Mouse (Mus musculus) cerebellum, postnatal 10 days (tissue): ENCODE measurements at regions not wholly inside any gene's neighbourhood (a gene's known extent, or its start where the extent isn't known, plus 50 kb on each side); places are given as distances from the start of the nearest gene placed in this dataset.
A peak's percentile ranks its signal among the peaks of the same experiment; 100 is the strongest.
"Not testable (repeated sequence)": the region's sequence is repeated elsewhere in the genome, so short reads cannot be mapped to it uniquely, and the experiment has no call there.

Source experiments
- DNase-seq, 2 experiments: peaks; one replicate each; pipeline ENCODE4 v3.0.0; 2021; ENCODE audit warnings: mixed read lengths in 2 of 2

- DNase-seq: peak; percentile 21 to 28
Measured at GRCm38 (mm10) chr1:166900441-166901161, 100.6 kb upstream of the Fam78b start.

DNA sequence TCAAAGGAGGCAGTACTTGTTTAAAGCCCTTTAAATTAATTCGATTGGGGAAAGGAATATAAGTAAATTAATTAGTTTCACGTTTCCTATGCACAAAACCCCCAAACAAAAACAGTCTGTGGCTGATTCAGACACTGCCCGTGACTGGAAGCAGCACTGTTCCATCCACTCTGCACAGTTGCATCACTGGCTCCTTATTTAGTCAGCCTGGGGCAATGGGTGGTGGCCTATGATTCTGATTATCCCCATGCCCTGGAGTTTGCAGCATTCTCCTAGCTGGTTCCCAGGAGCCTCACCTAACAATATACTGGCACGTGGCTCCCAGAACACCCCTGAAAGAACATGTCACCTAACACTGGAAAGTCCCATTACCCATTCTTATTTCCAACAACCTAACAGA lies 99.6 kb upstream of the Fam78b start:
- no peak for DNase-seq

DNA sequence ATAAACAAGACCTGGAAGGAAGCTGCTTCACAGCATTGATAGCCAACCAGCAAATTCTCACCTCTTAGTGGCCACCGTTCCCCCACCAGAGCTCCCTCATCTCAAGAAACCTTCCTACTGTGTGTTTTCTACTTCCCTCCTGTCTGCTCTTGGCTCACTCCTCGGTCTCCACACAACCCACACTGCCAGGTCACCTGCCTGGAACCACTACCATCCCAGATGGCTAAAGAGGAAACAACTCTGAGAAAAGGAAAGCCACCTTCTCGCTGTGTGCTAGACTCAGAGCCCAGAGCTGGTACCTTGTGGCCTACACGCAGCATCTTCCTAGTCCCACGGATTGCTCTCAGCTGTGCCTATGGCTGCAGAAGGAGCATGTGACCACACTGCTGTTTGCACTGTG lies 97.8 kb upstream of the Fam78b start:
- peak; percentile 46 to 63 for DNase-seq

GRCm38 (mm10) chr1:166908231-166908805 lies 92.9 kb upstream of the Fam78b start:
- peak; percentile 20 to 26 for DNase-seq

GRCm38 (mm10) chr1:166912195-166912594 lies 89.0 kb upstream of the Fam78b start:
- DNase-seq: not testable (repeated sequence)

- DNase-seq: no peak
Measured at GRCm38 (mm10) chr1:166922911-166923712, 78.1 kb upstream of the Fam78b start.

DNA sequence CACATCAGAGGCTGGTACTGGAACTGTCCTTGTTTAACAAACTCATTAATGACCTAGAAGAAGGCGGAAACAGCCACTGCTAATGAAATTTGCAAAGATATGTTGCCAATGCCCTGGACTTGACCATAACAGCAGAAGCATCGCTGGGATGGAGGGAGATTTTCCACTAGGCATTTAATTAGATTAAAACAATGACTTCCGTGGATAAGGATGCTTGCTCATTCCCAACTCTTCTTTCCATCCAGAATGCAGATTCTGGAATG lies 77.6 kb upstream of the Fam78b start:
- DNase-seq: no peak

DNA sequence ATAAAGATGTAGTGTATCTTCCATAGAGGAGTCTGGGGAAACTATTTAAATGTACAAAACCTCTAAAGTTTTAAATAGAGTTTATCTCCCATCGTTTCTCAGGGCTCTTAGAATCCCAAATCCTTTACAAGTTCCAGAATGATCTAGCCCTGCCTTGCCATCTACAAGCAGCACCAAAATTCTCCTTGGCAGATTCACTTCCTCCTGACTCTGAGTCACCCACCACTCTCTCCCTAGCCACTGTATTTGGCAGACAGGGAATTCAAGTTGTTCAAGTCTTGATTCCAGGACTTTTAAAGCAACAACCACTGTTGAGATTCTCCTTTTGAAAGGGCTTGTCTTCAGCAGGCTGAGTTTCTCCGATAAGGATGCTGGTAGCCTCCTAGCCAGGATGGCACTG lies 77.1 kb upstream of the Fam78b start:
- DNase-seq: no peak

DNA sequence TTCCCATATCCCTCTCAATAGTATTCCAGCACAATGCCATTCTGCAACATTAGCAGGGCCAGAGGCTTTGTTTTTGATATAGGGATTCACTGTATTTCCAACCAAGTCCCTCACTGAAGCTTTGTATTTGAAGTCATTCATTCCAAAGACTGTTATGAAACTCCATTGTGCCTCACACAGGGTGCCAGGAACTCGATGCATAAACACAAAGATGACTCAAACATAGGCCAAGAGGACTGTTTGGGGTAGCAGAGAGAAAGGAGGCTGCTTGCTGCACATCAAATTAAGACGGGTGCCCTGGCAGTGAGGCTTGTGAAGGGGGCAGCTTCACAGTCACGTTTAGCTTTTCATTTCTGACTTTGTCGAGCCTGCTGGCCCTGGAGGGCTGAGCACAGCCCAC lies 75.1 kb upstream of the Fam78b start:
- no peak for DNase-seq

- not testable (repeated sequence) for DNase-seq
Measured at GRCm38 (mm10) chr1:166939744-166940143, 61.5 kb upstream of the Fam78b start.

- DNase-seq: not testable (repeated sequence)
Measured at GRCm38 (mm10) chr1:166940146-166941076, 60.8 kb upstream of the Fam78b start.

- no peak for DNase-seq
Measured at GRCm38 (mm10) chr1:166942201-166942600, 59.0 kb upstream of the Fam78b start.

- DNase-seq: no peak
Measured at GRCm38 (mm10) chr1:166944540-166944939, 56.7 kb upstream of the Fam78b start.

DNA sequence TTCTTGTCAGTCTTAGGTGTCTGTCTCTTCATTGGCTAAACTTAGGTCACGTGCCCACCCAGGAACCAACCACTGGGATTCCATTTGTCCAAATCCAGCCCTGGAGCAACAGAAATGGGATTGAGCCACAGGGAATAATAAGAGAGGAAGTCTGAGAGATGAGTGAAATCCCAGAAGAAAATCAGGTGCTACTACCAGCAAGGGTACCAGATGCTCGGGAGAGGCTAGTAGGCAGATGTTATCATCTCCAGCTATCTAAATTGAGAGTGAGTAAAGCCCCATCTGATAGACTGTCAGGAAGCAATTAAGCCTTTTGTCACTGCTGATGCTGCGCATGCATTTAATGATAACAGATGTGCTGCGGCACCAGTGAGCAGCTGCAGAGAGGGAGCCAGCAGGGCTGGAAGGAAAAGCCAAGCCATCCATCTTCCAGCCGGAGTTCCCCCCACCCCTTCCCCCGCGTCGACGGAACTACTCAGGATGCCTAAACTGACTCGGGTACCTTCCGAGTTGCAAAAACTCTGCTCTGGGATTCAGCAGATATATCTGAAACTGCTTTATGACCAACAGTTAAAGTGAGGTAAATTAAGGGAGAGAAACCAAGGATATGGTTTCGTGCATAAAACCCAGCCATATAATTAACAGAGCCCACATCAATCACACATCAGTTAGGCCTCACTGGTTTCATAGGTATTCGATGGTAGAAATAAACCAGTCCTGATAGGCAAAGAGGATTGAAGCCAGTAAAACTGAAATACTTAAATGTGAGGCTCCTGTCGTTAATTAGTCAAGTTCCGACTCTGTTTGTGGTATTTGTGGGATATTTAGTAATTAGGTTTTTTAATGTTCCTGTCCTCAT lies 53.1 kb upstream of the Fam78b start:
- DNase-seq: no peak
